Mouse (Mus musculus): ENCODE data around the gene Vmn1r170. TPM values are rescaled to one million over a fixed set of nuclear protein-coding genes. Genes with fewer than 3 reads are reported as not detected.
"Not testable (repeated sequence)": the region's sequence is repeated elsewhere in the genome, so short reads cannot be mapped to it uniquely, and the experiment has no call there.

Vmn1r170 gene
- not detected in 2 replicates for polyA plus RNA-seq (2015; fragmentation: Nextera tagmentation; extraction: Ambion mirVana)

GRCm38 (mm10) chr7:23605875-23606274, at the start of gene Vmn1r170:
Vmn1r170 (plus strand) TSS chr7:23606175.
- not testable (repeated sequence) for H3K27me3 ChIP-seq (ENCODE audit: control insufficient read depth, insufficient read depth, low read depth, low read length); H3K4me3 ChIP-seq (ENCODE audit: low read depth, low read length); H3K9me3 ChIP-seq (replicated peaks; ENCODE audit: control insufficient read depth, low read length); H3K4me1 ChIP-seq (ENCODE audit: control insufficient read depth, low read depth, low read length); H3K9ac ChIP-seq (ENCODE audit: low read depth, low read length); H3K36me3 ChIP-seq (ENCODE audit: control insufficient read depth, insufficient read depth); ATAC-seq (ENCODE audit: low read depth); H3K27ac ChIP-seq (ENCODE audit: low read length); H3K4me2 ChIP-seq (ENCODE audit: low read depth, low read length)
- WGBS (ENCODE audit: insufficient replicate concordance): 19% methylated on average over 1 of the region's 1 CpGs

GRCm38 (mm10) chr7:23575226-23575625, 30.7 kb upstream of the Vmn1r170 start, which contains the start of gene Vmn1r169:
Vmn1r169 (plus strand) TSS chr7:23575526.
- H3K27me3 ChIP-seq (ENCODE audit: control insufficient read depth, insufficient read depth, low read depth, low read length); H3K36me3 ChIP-seq (ENCODE audit: control insufficient read depth, insufficient read depth); H3K4me1 ChIP-seq (ENCODE audit: control insufficient read depth, low read depth, low read length); H3K9ac ChIP-seq (ENCODE audit: low read depth, low read length); H3K27ac ChIP-seq (ENCODE audit: low read length); H3K9me3 ChIP-seq (replicated peaks; ENCODE audit: control insufficient read depth, low read length); H3K4me3 ChIP-seq (ENCODE audit: low read depth, low read length); ATAC-seq (ENCODE audit: low read depth); H3K4me2 ChIP-seq (ENCODE audit: low read depth, low read length): not testable (repeated sequence)
- WGBS (ENCODE audit: insufficient replicate concordance): 50% methylated on average over 1 of the region's 2 CpGs

- Histone ChIP-seq H3K27ac (ENCODE audit: low read length) (no peak within 1 kb of the TSS), H3K4me2 (ENCODE audit: low read depth, low read length) (no peak within 1 kb of the TSS), H3K9ac (ENCODE audit: low read depth, low read length) (no peak within 1 kb of the TSS), H3K4me1 (ENCODE audit: control insufficient read depth, low read depth, low read length) (no peaks in the 10 kb centered on the region), H3K4me3 (ENCODE audit: low read depth, low read length) (no peak within 1 kb of the TSS), H3K27me3 (ENCODE audit: control insufficient read depth, insufficient read depth, low read depth, low read length) (no peaks in the 10 kb centered on the region), H3K9me3 (replicated peaks; ENCODE audit: control insufficient read depth, low read length) (no peaks in the 10 kb centered on the region), H3K36me3 (ENCODE audit: control insufficient read depth, insufficient read depth) (no peaks in the 10 kb centered on the region)
- ATAC-seq (ENCODE audit: low read depth): no peak
These were observed 24.4 kb downstream of the Vmn1r170 start, which contains the start of gene Vmn1r171 for GRCm38 (mm10) chr7:23630422-23630821. Vmn1r171 (plus strand) TSS chr7:23630722.

Other genes starting within 250 kb of the Vmn1r170 start
- gene Nlrp5, start 220.3 kb upstream of the Vmn1r170 start, polyA plus RNA-seq (2015; fragmentation: Nextera tagmentation; extraction: Ambion mirVana): not detected in 2 replicates
- not detected in 2 replicates for gene Vmn1r167, start 99.0 kb upstream of the Vmn1r170 start, polyA plus RNA-seq (2015; fragmentation: Nextera tagmentation; extraction: Ambion mirVana)
- not detected in 2 replicates for gene Vmn1r168, start 66.4 kb upstream of the Vmn1r170 start, polyA plus RNA-seq (2015; fragmentation: Nextera tagmentation; extraction: Ambion mirVana)
- gene Vmn1r169, start 30.6 kb upstream of the Vmn1r170 start, polyA plus RNA-seq (2015; fragmentation: Nextera tagmentation; extraction: Ambion mirVana): not detected in 2 replicates
- gene Vmn1r171, start 24.5 kb downstream of the Vmn1r170 start, polyA plus RNA-seq (2015; fragmentation: Nextera tagmentation; extraction: Ambion mirVana): not detected in 2 replicates
- not detected in 2 replicates for gene Vmn1r172, start 52.1 kb downstream of the Vmn1r170 start, polyA plus RNA-seq (2015; fragmentation: Nextera tagmentation; extraction: Ambion mirVana)
- not detected in 2 replicates for gene Vmn1r173, start 94.5 kb downstream of the Vmn1r170 start, polyA plus RNA-seq (2015; fragmentation: Nextera tagmentation; extraction: Ambion mirVana)
- not detected in 2 replicates for gene Vmn1r174, start 146.1 kb downstream of the Vmn1r170 start, polyA plus RNA-seq (2015; fragmentation: Nextera tagmentation; extraction: Ambion mirVana)
- gene Vmn1r175, start 204.5 kb downstream of the Vmn1r170 start, polyA plus RNA-seq (2015; fragmentation: Nextera tagmentation; extraction: Ambion mirVana): not detected in 2 replicates
- not detected in 2 replicates for gene Vmn1r176, start 231.2 kb downstream of the Vmn1r170 start, polyA plus RNA-seq (2015; fragmentation: Nextera tagmentation; extraction: Ambion mirVana)

Measured in liver, embryonic 16.5 days (tissue).